Mouse (Mus musculus) midbrain, postnatal 0 days (tissue): ENCODE measurements around the gene Mt4. TPM values are rescaled to one million over a fixed set of nuclear protein-coding genes. Genes with fewer than 3 reads are reported as not detected.
"Not testable (repeated sequence)": the region's sequence is repeated elsewhere in the genome, so short reads cannot be mapped to it uniquely, and the experiment has no call there.

Experiments used
- ATAC-seq: fragments of 200-750 bp; cut with Nextera tagmentation; 2 replicates; pipeline ENCODE4 v1.8.0; 2017; ENCODE audit warnings: moderate number of reproducible peaks, mild to moderate bottlenecking, moderate TSS enrichment, moderate library complexity; ENCODE audit not compliant: low FRiP score
- DNase-seq: peaks from one replicate; pipeline ENCODE4 v3.0.0-alpha.2; 2015; ENCODE audit warnings: low spot score
- H3K27ac ChIP-seq: fragments of 300-500 bp; sonication (generic); 2 replicates; pipeline ENCODE4 v1.5.1; 2014; ENCODE audit warnings: low read depth, mild to moderate bottlenecking, low read length, mixed read lengths
- H3K27me3 ChIP-seq: fragments of 300-500 bp; sonication (generic); 2 replicates; pipeline ENCODE4 v1.6.1; 2014; ENCODE audit warnings: low read length, control low read depth, mixed read lengths; ENCODE audit not compliant: insufficient read depth
- H3K36me3 ChIP-seq: fragments of 300-500 bp; sonication (generic); 2 replicates; pipeline ENCODE4 v1.6.1; 2014; ENCODE audit warnings: low read length, control low read depth, mixed read lengths; ENCODE audit not compliant: insufficient read depth
- H3K4me1 ChIP-seq: fragments of 300-500 bp; sonication (generic); 2 replicates; pipeline ENCODE4 v1.6.1; 2014; ENCODE audit warnings: mild to moderate bottlenecking, control low read depth, antibody characterized with exemption, low read length, mixed read lengths; ENCODE audit not compliant: insufficient read depth
- H3K4me2 ChIP-seq: fragments of 300-500 bp; sonication (generic); 2 replicates; pipeline ENCODE4 v1.6.1; 2014; ENCODE audit warnings: low read depth, mild to moderate bottlenecking, low read length, mixed read lengths; ENCODE audit not compliant: poor library complexity, severe bottlenecking
- H3K4me3 ChIP-seq: fragments of 300-500 bp; sonication (generic); 2 replicates; pipeline ENCODE4 v1.5.1; 2014; ENCODE audit warnings: low read depth, mild to moderate bottlenecking, low read length, moderate library complexity
- H3K9ac ChIP-seq: fragments of 300-500 bp; sonication (generic); replicated peaks from 2 replicates; pipeline ENCODE4 v1.6.1; 2014; ENCODE audit warnings: mild to moderate bottlenecking, low read length, moderate library complexity, mixed read lengths; ENCODE audit not compliant: poor library complexity, severe bottlenecking
- H3K9me3 ChIP-seq: fragments of 300-500 bp; sonication (generic); 2 replicates; pipeline ENCODE4 v1.6.1; 2016; ENCODE audit warnings: low read length, control low read depth
- CTCF ChIP-seq: IDR thresholded peaks from 2 replicates; pipeline ENCODE4 v1.5.1; 2016; ENCODE audit warnings: antibody characterized with exemption, mild to moderate bottlenecking
- WGBS: fragments of 180-500 bp; shearing (Covaris S2); extraction: QIAGEN DNeasy Blood & Tissue Kit; methylation state at CpG from one replicate; pipeline ENCODE4 v1.1.7; 2014; 5-methylcytosine and 5-hydroxymethylcytosine counted together
- polyA plus RNA-seq: library from polyadenylated mRNA; unstranded; fragments of >200 nt; fragmentation: Nextera tagmentation; extraction: Ambion mirVana; gene quantifications from 2 replicates; pipeline ENCODE4 v1.2.1, GENCODE M21; 2015
- total RNA-seq: library from RNA; depleted of rRNA; stranded (reverse); fragments of >200 nt; gene quantifications from 2 replicates; pipeline ENCODE4 v1.2.3, GENCODE M21; 2014

Gene Mt4
- total and polyA plus RNA-seq, 2 experiments from 2014 or later, result not detected

GRCm38 (mm10) chr8:94156092-94156491 lies 19.1 kb downstream of the Mt4 start:
- ATAC-seq, result no peak
- Histone ChIP-seq H3K4me2 (no peak overlapping the region), H3K27me3 (no peaks in the 10 kb centered on the region), H3K4me3 (no peak overlapping the region), H3K4me1 (no peaks in the 10 kb centered on the region), H3K36me3 (no peaks in the 10 kb centered on the region), H3K27ac (no peak overlapping the region), H3K9me3 (no peaks in the 10 kb centered on the region), H3K9ac (no peak overlapping the region)
- DNase-seq, result no peak
- TF ChIP-seq CTCF, result no peak
- 69% methylated on average over 4 of the region's 4 CpGs for WGBS

- H3K4me2 ChIP-seq, ATAC-seq, H3K36me3 ChIP-seq, H3K27me3 ChIP-seq, H3K27ac ChIP-seq, H3K4me1 ChIP-seq, DNase-seq, H3K9ac ChIP-seq, H3K4me3 ChIP-seq, H3K9me3 ChIP-seq: not testable (repeated sequence)
- 71% methylated on average over 8 of the region's 8 CpGs for WGBS
Observed at GRCm38 (mm10) chr8:94165772-94166171, 28.8 kb downstream of the Mt4 start.

DNA sequence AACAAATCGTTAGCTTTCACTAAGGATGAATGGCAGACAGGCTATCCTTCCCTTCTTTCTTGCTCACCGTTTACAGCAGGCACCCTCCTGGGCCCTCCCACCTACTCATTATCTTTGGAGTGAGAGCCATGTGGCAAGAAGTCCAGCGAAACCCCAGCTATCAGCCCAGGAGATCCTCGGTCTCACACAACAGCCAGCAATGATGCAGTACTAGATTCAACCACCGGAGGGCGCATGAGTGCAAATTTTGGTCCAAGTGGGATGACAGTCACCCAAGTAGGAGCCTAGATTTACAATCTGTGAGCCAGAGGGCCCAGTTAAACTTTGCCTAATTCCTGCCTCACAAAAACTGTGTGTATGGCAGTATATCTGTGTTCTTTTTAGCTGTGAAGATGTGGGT lies 30.2 kb downstream of the Mt4 start:
- H3K27ac ChIP-seq, result no peak overlapping the region
- no peaks in the 10 kb centered on the region for H3K9me3 ChIP-seq
- 3% methylated on average over 6 of the region's 6 CpGs for WGBS
- no peaks in the 10 kb centered on the region for H3K4me1 ChIP-seq
- peaks cover 21% of the 10 kb centered on the region for H3K27me3 ChIP-seq
- H3K4me2 ChIP-seq, result 0 out of 2 replicates have a peak overlapping the region, but pooled peaks have one; percentile 24
- no peak overlapping the region for H3K9ac ChIP-seq
- DNase-seq (peak; percentile 88), ATAC-seq (no peak)
- no peak overlapping the region for H3K4me3 ChIP-seq
- no peaks in the 10 kb centered on the region for H3K36me3 ChIP-seq
- TF ChIP-seq CTCF, result peak; percentile 96

DNA sequence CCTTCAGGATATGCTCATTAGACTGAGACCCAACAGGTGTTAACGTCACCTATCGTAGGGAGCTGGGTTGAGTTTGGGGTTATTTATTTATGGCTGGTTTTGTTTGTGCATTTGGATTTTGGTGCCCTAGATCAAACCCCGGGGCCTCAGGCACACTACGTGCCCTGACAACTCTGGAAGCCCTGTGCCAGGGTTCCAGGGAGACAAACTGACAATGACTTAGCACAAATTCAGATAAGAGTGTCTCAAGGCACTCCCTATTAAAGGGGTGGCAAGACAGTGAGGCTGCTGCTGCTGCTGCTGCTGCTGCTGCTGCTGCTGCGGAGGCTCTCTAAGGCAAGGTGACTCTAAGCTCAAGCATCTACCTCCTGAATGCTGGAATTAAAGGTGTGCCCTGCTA lies 32.5 kb downstream of the Mt4 start:
- Histone ChIP-seq H3K4me2 (no peak overlapping the region), H3K4me3 (no peak overlapping the region), H3K36me3 (no peaks in the 10 kb centered on the region), H3K27ac (no peak overlapping the region), H3K4me1 (no peaks in the 10 kb centered on the region), H3K9me3 (no peaks in the 10 kb centered on the region), H3K27me3 (peaks cover 29% of the 10 kb centered on the region), H3K9ac (no peak overlapping the region)
- TF ChIP-seq CTCF, result no peak
- 83% methylated on average over 5 of the region's 5 CpGs for WGBS
- no peak for DNase-seq
- ATAC-seq, result no peak

- Histone ChIP-seq H3K9me3 (no peaks in the 10 kb centered on the region), H3K9ac (no peak overlapping the region), H3K4me3 (no peak overlapping the region), H3K4me2 (no peak overlapping the region), H3K27ac (no peak overlapping the region), H3K27me3 (peaks cover 34% of the 10 kb centered on the region), H3K4me1 (no peaks in the 10 kb centered on the region), H3K36me3 (no peaks in the 10 kb centered on the region)
- no peak for ATAC-seq
- WGBS, result 40% methylated on average over 10 of the region's 10 CpGs
- TF ChIP-seq CTCF, result no peak
- peak; percentile 21 for DNase-seq
Observed at GRCm38 (mm10) chr8:94171321-94171755, 34.3 kb downstream of the Mt4 start.

GRCm38 (mm10) chr8:94172075-94172808 lies 35.2 kb downstream of the Mt4 start, which contains the start of gene Mt2:
Gene Mt2 (plus strand): TSS chr8:94172664.
- Histone ChIP-seq H3K27ac (no peak within 1 kb of the TSS), H3K4me3 (peak within 1 kb of the TSS; percentile 46)
- ATAC-seq, result peak; percentile 83

More at GRCm38 (mm10) chr8:94172075-94172808, 35.2 kb downstream of the Mt4 start, which contains the start of gene Mt2:
- Histone ChIP-seq H3K27me3 (peaks cover 34% of the 10 kb centered on the region), H3K4me2 (peak within 1 kb of the TSS; percentile 84), H3K4me1 (no peaks in the 10 kb centered on the region), H3K9me3 (no peaks in the 10 kb centered on the region), H3K9ac (peak within 1 kb of the TSS; percentile 51), H3K36me3 (no peaks in the 10 kb centered on the region)
- WGBS, result under 1% methylated on average over 55 of the region's 56 CpGs
- TF ChIP-seq CTCF, result no peak
- DNase-seq, result peak; percentile 85
